Mouse (Mus musculus): ENCODE data around the gene Erbb3.

DNA sequence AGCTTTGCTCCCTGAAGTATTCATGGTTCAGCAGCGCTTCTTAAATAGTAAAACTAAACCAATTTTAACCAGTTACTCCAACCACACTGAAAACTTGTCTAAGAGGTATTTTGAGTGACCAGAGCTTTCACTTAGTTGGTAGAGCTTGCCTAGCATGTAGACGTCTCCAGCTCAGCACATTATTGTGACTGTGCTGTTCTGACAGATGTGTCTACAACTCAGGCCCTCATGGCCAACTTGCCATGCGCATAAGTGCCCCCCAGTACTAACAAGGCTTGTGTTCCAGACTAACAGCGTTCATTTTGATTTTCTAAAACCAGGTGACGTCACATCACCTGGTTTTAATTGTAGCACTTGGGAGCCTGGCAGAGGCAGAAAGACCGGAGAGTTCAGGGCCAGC, 32.5 kb downstream of the Erbb3 start:
- no peak for TF ChIP-seq POLR2A (IDR thresholded peaks at IDR 0.05; ENCODE audit: borderline replicate concordance, control insufficient read depth, low read depth, low read length)
- no peak for TF ChIP-seq CTCF (IDR thresholded peaks at IDR 0.05; ENCODE audit: control insufficient read depth, insufficient read depth, low read length)
